Mouse (Mus musculus): Measurements from ENCODE around the gene Gmeb2. TPM values are rescaled to one million over a fixed set of nuclear protein-coding genes. Genes with fewer than 3 reads are reported as not detected.

The Gmeb2 gene
- total and polyA plus RNA-seq, 2 experiments, result 7.4 to 16.1 TPM

GRCm38 (mm10) chr2:181240806-181241440 lies 46.9 kb downstream of the Gmeb2 start:
- H3K79me2 ChIP-seq (ENCODE audit: control insufficient read depth, insufficient read depth, low read length), result peaks cover 35% of the 10 kb centered on the region
- peaks cover 19% of the 10 kb centered on the region for H3K36me3 ChIP-seq (ENCODE audit: control insufficient read depth, insufficient read depth, low read length)
- H3K4me3 ChIP-seq (ENCODE audit: insufficient read depth, low read depth, low read length), result peak overlapping the region; percentile 79
- peak; percentile 72 for DNase-seq (ENCODE audit: extremely low read depth, low read depth, low spot score)
- WGBS, result 33% methylated on average over 13 of the region's 13 CpGs
- no peaks in the 10 kb centered on the region for H3K27me3 ChIP-seq (ENCODE audit: control insufficient read depth, insufficient read depth, low read length)
- H3K4me1 ChIP-seq (ENCODE audit: control insufficient read depth, insufficient read depth, low read length), result peaks cover 36% of the 10 kb centered on the region
- H3K9ac ChIP-seq (ENCODE audit: low read depth, low read length), result peak overlapping the region; percentile 91
- peak overlapping the region; percentile 98 for H3K27ac ChIP-seq (replicated peaks; ENCODE audit: insufficient read depth, low read depth, low read length)
- no peak for TF ChIP-seq CTCF (IDR thresholded peaks at IDR 0.05; ENCODE audit: low read depth, low read length)
- TF ChIP-seq POLR2A (IDR thresholded peaks at IDR 0.05; ENCODE audit: extremely low read depth, insufficient read depth, low read length), result no peak

DNA sequence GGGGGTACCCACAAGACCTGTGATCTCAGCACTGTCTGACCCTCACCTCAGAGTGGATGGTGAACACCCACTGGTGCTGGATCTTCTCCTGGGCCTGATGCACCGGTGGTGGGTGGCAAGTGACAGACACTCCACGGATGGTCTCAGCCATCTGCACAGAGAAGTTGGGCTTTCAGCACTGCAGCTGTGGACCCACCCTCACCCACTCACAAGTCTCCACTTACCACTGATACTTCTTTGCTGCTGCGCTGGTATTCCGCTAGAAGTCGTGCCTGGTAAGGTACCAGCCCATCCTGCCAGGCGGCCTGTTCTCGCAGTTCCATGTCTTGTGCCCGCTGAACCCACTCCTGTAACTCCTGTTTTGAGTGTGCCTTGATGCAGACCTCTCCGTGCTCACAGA lies 48.6 kb downstream of the Gmeb2 start:
- Histone ChIP-seq H3K36me3 (ENCODE audit: control insufficient read depth, insufficient read depth, low read length) (peaks cover 28% of the 10 kb centered on the region), H3K79me2 (ENCODE audit: control insufficient read depth, insufficient read depth, low read length) (peaks cover 35% of the 10 kb centered on the region), H3K27ac (replicated peaks; ENCODE audit: insufficient read depth, low read depth, low read length) (no peak overlapping the region), H3K9ac (ENCODE audit: low read depth, low read length) (peak overlapping the region; percentile 13), H3K4me1 (ENCODE audit: control insufficient read depth, insufficient read depth, low read length) (peaks cover 32% of the 10 kb centered on the region), H3K4me3 (ENCODE audit: insufficient read depth, low read depth, low read length) (no peak overlapping the region; the same call in 1 of the 2 replicates), H3K27me3 (ENCODE audit: control insufficient read depth, insufficient read depth, low read length) (no peaks in the 10 kb centered on the region)
- no peak for DNase-seq (ENCODE audit: extremely low read depth, low read depth, low spot score)
- 79% methylated on average over 9 of the region's 9 CpGs for WGBS
- TF ChIP-seq CTCF (IDR thresholded peaks at IDR 0.05; ENCODE audit: low read depth, low read length) (no peak), POLR2A (IDR thresholded peaks at IDR 0.05; ENCODE audit: extremely low read depth, insufficient read depth, low read length) (no peak)

DNA sequence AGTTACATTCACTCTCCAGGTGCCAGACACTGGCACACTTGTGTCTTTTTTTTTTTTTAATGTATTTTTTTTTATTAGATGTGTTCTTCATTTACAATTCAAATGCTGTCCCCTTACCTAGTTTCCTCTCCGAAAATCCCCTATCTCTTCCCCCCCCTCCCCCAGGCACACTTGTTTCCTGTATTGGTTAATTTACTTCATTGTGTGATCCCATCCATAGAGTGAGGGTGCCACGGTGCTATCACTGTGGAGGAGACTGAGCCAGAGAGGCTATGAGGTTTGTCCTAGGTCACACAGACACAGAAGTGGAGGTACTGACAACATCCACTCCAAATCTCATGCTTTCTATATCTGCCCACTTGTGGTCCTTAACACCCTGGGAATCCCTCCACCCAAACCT lies 49.0 kb downstream of the Gmeb2 start:
- peaks cover 29% of the 10 kb centered on the region for H3K4me1 ChIP-seq (ENCODE audit: control insufficient read depth, insufficient read depth, low read length)
- H3K27ac ChIP-seq (replicated peaks; ENCODE audit: insufficient read depth, low read depth, low read length), result no peak overlapping the region
- H3K36me3 ChIP-seq (ENCODE audit: control insufficient read depth, insufficient read depth, low read length), result peaks cover 31% of the 10 kb centered on the region
- no peaks in the 10 kb centered on the region for H3K27me3 ChIP-seq (ENCODE audit: control insufficient read depth, insufficient read depth, low read length)
- WGBS, result 36% methylated on average over 2 of the region's 2 CpGs
- H3K4me3 ChIP-seq (ENCODE audit: insufficient read depth, low read depth, low read length), result no peak overlapping the region
- peaks cover 35% of the 10 kb centered on the region for H3K79me2 ChIP-seq (ENCODE audit: control insufficient read depth, insufficient read depth, low read length)
- H3K9ac ChIP-seq (ENCODE audit: low read depth, low read length), result no peak overlapping the region
- no peak for DNase-seq (ENCODE audit: extremely low read depth, low read depth, low spot score)
- TF ChIP-seq CTCF (IDR thresholded peaks at IDR 0.05; ENCODE audit: low read depth, low read length) (no peak), POLR2A (IDR thresholded peaks at IDR 0.05; ENCODE audit: extremely low read depth, insufficient read depth, low read length) (no peak)

GRCm38 (mm10) chr2:181238091-181238610 lies 49.7 kb downstream of the Gmeb2 start:
- no peaks in the 10 kb centered on the region for H3K27me3 ChIP-seq (ENCODE audit: control insufficient read depth, insufficient read depth, low read length)
- no peak for TF ChIP-seq CTCF (IDR thresholded peaks at IDR 0.05; ENCODE audit: low read depth, low read length)
- TF ChIP-seq POLR2A (IDR thresholded peaks at IDR 0.05; ENCODE audit: extremely low read depth, insufficient read depth, low read length), result 0 out of 2 replicates have a peak, but pooled peaks have one; percentile 9
- DNase-seq (ENCODE audit: extremely low read depth, low read depth, low spot score), result no peak
- H3K4me3 ChIP-seq (ENCODE audit: insufficient read depth, low read depth, low read length), result no peak overlapping the region
- H3K9ac ChIP-seq (ENCODE audit: low read depth, low read length), result no peak overlapping the region
- H3K36me3 ChIP-seq (ENCODE audit: control insufficient read depth, insufficient read depth, low read length), result peaks cover 33% of the 10 kb centered on the region
- WGBS, result 75% methylated on average over 10 of the region's 10 CpGs
- H3K79me2 ChIP-seq (ENCODE audit: control insufficient read depth, insufficient read depth, low read length), result peaks cover 35% of the 10 kb centered on the region
- H3K4me1 ChIP-seq (ENCODE audit: control insufficient read depth, insufficient read depth, low read length), result peaks cover 26% of the 10 kb centered on the region
- no peak overlapping the region for H3K27ac ChIP-seq (replicated peaks; ENCODE audit: insufficient read depth, low read depth, low read length)

GRCm38 (mm10) chr2:181237251-181238014 lies 50.4 kb downstream of the Gmeb2 start:
- Histone ChIP-seq H3K9ac (ENCODE audit: low read depth, low read length) (no peak overlapping the region), H3K27me3 (ENCODE audit: control insufficient read depth, insufficient read depth, low read length) (no peaks in the 10 kb centered on the region), H3K36me3 (ENCODE audit: control insufficient read depth, insufficient read depth, low read length) (peaks cover 38% of the 10 kb centered on the region), H3K27ac (replicated peaks; ENCODE audit: insufficient read depth, low read depth, low read length) (no peak overlapping the region), H3K4me1 (ENCODE audit: control insufficient read depth, insufficient read depth, low read length) (peaks cover 24% of the 10 kb centered on the region), H3K79me2 (ENCODE audit: control insufficient read depth, insufficient read depth, low read length) (peaks cover 35% of the 10 kb centered on the region), H3K4me3 (ENCODE audit: insufficient read depth, low read depth, low read length) (no peak overlapping the region)
- no peak for DNase-seq (ENCODE audit: extremely low read depth, low read depth, low spot score)
- 88% methylated on average over 17 of the region's 17 CpGs for WGBS
- TF ChIP-seq CTCF (IDR thresholded peaks at IDR 0.05; ENCODE audit: low read depth, low read length), result no peak
- TF ChIP-seq POLR2A (IDR thresholded peaks at IDR 0.05; ENCODE audit: extremely low read depth, insufficient read depth, low read length), result no peak

All from liver, adult 2 months (tissue).